Mouse (Mus musculus) layer of hippocampus, adult 8-10 months (tissue): ENCODE data around the gene Fam20c. TPM values are rescaled to one million over a fixed set of nuclear protein-coding genes. Genes with fewer than 3 reads are reported as not detected.

Experiments
- DNase-seq, 2 experiments: peaks; one replicate each; pipeline ENCODE4 v3.0.0; 2022; ENCODE audit warnings: low spot score in 2 of 2
- total RNA-seq, 4 experiments: library from RNA; stranded (reverse); gene quantifications; 2 replicates each; pipeline ENCODE4 v1.2.4; 2022

Gene Fam20c
- 10 to 100 TPM; 32.2 to 47.0 (median 38.6) TPM for total RNA-seq

DNA sequence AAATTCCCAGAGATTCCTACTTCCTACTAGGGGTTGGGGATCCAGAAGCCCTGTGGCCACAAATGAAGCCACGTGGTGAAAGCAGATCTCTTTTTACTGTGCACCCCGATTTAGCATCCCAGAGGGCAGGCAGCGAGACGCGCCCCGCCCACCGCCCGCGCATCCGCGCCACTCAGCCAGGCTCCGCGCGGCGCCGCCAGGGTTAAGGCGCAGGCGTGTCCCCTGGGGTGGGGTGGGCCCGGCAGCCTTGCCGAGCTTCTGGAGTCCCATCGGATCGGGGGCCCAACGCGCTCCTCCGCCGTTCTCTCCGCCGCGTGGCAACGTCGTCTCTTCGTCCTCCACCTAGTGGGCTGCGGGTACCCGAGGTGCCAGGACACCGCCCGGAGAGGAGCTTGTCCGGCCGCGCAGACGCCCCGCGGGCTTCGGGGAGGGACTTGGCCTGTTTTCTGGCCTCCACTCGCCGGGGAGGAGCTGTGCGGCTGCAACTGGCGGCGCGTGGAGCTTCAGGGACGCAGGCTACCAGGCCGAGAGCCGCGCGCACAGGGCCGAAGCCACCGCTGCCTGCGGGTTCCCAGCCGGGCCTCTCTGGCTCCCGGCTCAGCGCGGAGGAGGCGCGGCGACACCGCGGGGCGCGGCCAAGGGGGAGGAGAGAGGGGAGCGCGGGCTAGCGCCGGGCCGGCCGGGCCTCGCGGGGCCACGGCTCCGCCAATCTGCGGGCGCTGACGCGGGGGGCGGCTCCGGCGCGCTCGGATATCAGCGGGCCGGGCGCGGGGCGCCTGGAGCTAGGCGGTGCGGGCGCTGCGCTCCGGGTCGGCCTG lies at the start of gene Fam20c:
Gene Fam20c, plus strand, starts transcription at position 212 of the 818 bp plus-strand sequence.
- peak; percentile 47 to 67 for DNase-seq

DNA sequence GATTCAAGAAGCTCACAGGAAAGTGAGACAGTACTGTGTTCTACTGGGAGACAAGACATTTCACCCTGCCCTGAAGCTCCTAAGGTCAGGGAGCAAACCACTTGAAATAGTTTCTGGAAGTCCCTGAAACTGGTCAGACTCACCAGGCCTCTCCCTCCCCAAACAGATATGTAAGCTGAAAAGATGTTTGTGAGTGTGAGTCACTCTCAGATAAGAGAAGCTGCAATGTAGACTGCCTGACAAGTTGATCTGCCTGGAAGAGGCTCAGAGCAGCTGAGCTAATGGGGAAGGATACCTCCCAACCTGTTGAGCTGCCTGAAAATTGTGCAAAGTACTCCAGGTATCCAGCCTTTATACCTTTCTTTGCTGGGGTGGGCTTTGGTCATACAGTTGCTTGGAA lies 46.9 kb upstream of the Fam20c start:
- DNase-seq: no peak

DNA sequence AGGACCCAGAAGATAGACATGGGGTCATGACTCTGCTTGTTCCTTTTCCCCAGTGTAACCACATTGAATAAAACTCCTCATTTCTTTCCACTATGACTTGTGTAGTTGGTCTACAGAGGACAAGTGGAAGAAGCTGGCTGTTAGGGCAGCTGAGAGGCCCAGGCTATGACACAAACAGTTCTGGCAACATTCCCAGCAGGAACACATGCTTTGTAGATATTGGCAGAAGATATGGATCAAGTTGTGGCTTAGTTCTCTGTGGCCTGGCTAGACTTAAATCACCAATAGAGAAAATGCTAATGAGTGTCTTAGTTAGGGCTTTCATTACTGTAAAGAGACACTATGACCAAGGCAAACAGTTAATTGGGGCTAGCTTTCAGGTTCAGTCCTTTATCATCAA lies 45.7 kb upstream of the Fam20c start:
- DNase-seq: no peak

DNA sequence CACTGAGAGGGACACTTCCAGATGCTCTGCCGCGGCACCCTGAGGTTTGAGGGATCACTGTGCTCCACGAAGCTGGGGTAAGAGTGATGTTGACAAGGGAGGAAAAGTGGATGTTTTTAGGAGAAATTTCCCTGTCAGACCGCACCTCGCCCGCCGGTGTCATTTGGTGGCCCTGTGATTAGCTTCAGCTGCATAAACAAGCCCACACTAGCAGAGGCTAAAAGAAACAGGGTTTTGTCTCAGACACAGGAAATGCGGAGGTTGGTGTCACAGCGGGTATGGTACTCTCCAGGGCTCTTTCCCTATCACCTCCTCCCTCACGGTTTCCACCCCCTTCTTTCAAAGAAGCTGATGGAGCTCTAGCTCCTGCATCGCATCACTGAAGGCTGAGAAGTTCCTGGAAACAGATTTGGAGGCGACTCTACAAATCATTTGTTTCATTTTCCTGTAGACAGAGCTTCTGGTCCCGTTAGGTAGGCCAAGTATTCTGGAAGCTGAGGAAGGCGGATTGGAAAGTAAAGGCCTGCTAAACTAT lies 38.7 kb upstream of the Fam20c start:
- no peak for DNase-seq

DNA sequence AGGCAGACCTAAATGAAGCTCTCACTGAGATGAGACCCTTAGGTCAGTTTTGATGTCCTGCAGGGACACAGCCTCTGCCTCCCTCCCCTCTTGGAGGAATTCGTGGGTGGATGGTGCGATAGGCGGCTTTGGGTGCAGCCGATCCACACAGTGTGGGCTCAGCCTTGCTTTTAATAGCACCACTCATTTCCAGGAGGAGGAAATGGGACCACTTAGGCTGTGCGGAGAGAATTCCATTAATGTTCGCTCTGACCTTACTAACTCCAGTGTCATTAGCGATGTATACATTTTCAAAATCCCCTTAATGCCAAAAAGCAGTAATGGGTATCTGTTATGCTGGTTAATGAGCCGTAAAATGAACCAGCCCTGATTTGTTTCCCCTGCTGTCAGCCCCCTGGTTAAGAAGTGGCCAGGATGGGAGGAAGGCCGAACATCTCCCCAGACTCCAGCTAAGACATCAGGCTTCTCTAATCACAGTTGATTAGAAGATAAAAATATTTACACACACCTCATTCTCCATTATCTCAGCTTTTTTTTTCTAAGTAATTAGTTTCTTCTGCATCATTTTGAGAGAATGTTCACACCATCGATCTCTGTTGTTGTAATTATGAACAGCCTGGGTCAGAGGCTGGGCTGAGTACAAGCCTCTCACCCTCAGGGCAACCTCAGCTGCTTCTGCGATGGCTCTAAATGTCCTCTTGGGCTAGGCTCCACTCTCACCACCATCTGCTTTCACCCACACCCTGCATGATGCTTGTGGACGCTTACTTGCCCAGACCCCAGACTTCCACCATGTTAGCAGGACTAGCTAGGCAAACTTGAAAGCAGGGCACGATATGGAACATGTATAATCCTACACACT lies 33.8 kb upstream of the Fam20c start:
- no peak for DNase-seq

DNA sequence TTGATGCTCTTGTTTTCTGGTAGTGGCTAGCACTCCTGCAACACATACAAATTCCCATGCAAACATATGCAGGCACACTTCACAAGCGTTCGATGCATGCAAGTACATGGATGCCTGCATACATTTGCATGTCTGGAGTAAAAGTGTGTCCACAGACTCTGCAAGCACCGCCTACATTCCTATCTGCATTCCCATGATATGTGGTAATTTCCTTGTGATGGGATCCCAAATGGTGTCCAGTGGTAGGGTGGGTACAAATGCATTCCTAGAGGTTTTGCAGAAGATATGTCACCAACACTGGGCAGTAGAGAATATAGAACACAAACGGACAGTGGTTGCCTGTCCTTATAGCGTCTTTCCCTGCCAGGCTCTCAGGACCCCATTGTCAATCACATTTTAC lies 29.9 kb upstream of the Fam20c start:
- DNase-seq: no peak

DNA sequence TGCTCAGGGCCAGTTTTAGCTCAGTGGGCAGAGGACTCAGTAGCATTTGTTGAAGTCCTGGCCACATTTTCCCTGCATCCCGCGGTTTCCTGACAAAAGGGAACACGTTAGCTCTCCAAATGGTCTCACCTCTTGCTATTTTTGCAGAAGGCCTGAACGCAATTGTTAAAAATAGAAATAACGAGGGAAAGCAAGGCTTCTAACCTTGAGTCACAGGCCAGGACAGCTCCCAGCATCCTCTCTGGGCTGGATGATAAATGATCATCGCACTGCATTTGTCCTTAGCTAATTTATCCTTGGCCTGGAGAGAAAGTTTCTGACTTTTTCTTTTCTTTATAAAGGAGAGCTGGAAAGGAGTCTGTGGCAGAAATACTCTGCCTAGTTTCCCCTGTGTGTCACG lies 29.2 kb upstream of the Fam20c start:
- no peak for DNase-seq

DNA sequence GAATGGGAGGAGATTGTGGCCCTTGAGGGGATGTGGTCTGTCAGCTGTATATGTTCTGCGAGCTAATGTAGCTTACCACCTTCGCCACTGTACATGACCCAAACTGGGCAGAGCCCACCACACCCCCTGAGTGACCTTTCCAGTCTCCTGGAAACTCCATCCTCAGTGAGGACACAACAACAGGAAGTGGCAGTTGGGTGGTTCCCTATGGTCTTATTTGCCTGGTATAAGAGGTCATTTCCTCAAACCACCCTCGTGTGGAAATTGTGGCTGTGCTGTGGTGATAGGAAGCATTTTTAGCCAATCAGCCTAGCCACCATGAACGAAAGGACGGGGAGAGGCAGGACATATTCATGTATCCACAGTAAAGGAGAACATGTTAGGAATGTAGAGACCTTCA lies 23.5 kb upstream of the Fam20c start:
- DNase-seq: no peak

DNA sequence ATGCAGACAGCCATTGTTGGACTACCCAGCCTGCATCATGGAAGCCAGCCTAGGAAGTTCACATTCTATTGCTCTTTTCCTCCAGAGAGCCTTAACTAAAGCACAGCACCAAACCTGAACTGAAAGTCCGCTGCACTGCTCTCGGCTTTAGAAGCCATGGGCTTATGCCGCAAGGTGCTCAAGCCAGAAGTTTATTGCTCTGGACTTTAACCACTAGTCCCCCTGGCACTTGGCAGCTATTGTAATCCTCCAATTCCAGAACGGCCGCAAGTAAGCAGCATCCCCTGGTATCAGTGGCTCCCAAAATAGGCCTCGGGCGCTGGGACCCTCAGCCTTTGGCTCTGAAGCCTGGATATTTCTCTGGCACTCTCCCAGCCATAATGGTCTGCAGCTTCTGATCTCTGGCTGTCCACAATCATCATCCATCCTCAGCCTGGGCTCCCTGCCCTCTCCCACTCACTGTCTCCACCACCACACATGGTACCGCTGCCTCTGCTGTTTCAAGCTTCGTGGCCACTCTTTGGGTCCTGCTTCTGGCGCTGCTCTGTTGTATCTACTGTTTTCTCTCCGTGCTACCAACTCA lies 20.9 kb upstream of the Fam20c start:
- DNase-seq: no peak

DNA sequence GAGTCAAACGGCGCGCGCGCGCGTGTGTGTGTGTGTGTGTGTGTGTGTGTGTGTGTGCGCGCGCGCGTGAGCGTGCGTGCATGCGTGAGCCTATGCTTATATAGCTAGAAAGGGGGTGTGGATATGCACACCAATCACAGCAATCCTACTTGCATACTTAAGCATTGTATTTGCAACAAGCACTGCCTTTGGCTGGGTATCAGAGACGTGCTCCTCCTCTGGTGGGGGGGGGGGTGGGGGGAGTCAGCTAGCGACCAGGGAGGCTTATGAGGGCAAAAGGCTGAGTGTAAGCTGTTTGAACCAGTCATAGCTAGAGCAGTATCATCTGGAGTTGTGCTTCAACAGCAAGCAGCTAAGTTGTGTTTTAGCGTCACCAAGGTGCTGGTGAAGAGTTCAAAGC lies 20.3 kb upstream of the Fam20c start:
- no peak for DNase-seq

DNA sequence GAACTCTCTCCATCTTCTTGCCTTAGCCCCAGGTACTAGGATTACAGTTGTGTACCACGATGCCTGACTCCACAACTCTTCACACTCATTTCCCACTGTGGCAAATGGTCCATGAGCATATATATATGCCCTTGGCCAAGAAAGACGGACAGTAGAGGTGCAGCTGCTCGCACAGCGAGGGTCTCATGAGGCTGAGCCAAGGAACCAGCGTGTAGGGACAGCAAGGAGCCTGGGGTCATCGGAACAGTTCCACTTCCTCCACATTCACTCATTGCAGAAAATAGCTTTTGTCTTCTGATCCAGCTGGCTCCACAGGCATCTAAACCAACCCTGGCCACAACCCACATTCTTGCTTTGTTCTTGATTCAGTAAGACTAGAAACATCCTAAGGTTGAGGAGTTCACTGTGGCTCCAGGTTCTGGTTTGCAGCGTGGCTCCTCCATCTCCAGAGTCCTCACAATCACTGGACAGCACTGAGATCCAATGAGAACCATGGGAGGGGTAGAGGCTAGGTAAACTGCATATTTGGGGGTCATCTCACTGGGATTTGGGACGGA lies 19.0 kb upstream of the Fam20c start:
- DNase-seq: no peak

DNA sequence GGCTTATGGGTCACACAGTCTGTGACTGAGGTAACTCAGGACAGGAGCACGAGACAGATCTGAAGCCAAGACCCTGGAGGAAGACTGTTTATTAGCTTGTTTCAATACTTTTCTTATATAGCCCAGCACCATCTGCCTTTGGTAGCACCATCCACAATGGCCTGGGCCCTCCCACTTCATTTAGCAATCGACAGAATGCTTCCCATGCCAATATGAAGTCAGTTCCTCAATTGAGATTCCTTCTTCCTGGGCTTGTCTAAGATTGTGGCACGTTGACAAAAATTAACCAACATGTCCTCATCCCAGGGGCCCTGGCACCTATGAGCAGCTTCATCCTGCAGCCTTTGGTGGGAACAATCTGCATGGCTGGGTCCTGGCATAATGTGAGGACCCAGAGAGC lies 14.2 kb upstream of the Fam20c start:
- DNase-seq: no peak

DNA sequence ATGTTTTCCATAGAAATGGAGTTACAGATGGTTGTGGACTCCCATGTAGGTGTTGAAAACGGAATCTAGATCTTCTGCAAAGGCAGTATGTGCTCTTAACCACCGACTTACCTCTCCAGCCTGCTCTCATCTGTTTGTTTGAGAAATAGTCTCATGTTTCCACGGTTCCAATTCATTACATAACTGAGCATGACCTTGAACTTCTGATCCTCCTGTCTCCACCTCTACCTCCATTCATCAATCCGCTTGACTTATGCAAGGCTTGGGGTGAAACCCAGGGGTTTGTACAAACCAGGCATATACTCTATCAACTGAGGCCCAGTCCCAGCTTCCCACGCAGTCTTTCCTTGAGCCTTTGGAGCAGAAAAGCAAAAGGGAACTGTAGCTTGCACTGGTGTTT lies 12.8 kb upstream of the Fam20c start:
- DNase-seq: no peak

DNA sequence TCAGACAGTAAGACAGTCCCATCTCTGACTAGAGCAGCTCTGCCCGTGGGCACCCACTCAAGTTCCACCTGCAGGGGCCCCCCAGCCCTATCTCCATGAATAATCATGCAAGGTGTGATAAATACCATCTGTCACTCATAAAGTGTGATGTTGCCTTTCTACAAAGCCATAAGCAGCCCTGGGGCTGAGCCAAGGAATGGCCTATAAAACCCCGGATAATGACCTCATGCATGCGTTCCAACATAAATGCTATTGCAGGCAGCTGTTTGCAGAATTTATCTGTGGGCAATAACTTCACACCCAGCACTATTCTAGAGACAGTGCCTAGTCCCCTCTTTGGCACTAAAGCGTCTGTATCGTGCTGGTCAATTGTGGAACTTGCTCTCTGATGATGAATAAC lies 12.0 kb upstream of the Fam20c start:
- DNase-seq: no peak

DNA sequence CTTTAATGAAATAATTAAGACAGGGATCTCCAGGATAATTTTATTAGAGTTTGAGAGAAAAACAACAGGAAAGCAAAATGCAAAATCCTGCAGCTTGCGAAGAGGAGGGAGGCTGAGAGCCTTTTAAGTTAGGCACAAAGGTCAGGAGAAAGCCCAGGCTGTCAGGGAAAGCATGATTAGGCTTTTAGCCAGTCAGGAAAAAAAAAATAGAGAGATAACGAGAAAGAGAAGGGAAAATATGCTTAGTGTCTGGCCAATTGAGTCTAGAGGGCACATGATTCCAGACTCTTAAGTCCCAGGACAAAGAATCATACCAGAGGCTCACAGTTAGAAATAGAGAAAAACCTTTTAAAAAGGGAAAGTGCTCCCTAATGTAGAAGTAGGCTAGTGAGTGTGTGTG lies 10.7 kb upstream of the Fam20c start:
- no peak for DNase-seq

DNA sequence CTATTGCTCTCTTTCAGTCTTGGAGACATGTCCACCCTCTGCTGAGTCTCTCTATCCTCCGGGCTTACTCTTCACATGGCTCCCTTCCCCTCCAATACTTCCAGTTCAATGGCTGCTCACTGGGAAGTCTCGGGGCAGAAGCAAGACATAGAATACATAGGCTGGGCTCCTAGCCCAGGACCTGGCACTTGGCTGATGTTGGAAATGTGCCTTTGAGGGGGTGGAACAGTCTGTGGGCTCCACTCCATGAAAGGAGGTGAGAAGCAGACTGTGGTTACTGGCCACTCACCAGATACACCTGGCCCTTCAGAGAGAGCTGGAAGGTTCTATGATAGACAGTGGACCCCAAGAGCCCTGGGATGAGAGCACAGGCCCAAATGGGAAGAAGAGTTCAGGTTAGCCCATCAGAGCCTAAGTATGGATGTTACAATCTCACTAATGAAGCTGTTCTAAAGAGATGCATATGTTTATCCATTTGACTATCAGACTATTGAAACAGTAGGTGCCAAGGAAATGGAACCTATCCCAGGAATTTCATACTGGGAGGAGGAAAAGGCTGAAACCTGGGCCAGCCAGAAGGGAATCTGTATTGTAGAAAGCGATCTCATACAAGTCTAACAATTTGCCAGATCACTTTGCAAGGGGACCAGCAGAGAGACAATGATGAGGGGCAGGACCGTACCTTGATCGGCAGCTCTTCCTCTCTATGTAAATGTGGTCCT lies 8.8 kb upstream of the Fam20c start:
- DNase-seq: peak in 1 of 2 experiments; percentile 26

DNA sequence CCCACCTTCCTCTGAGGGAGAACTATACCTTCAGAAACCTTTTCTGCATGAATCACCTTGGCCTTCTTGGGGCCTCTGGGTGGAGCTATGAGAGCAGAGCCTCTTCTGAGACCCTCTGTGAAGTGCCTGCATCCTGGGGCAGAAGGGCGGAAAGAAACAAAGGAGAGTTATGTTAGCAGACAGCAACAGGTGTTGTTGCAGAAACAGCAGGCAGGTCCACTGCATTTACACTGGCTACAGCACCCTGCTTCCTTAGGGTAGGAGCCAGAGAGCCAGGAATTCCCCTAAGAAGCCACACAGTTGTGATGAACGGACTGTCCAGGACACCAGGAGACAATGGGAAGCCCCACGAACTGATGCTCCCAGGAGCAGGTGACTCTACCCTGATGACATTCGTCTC lies 1.0 kb upstream of the Fam20c start:
- no peak for DNase-seq

DNA sequence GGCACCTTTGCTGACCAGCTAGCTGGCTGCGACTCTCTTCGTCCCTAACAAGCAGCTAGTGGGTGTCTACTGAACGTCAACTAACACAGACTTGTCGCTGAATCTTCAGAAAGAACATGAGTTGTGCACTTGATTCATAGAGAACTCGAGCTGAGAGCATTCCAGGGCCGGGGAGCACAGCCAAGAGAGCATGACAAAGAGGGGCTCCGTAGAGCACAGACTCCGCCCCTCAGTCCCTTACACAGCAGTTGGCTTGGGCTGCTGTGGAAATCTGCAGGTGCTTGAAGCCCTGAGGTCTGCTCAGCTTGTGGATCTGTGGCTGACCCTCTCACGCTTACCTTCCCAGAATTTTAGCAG lies 390 bp upstream of the Fam20c start:
- no peak for DNase-seq

DNA sequence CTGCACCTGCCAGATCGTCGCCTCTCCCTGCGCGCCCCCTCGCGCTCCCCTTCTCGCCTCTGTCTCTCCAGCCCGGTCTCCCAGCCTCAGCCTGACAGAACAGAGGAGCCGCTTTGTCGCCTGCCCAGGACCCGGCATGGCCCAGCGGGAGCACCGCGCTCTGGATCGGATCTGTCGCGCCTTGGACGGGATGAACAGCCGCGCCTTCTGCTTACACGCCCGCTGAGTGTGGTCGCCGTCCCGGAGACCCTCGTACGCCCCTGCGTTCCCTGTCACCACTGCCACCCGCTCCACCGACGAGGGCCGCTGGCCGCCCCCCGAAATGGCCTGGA lies 773 bp downstream of the Fam20c start:
- no peak for DNase-seq

DNA sequence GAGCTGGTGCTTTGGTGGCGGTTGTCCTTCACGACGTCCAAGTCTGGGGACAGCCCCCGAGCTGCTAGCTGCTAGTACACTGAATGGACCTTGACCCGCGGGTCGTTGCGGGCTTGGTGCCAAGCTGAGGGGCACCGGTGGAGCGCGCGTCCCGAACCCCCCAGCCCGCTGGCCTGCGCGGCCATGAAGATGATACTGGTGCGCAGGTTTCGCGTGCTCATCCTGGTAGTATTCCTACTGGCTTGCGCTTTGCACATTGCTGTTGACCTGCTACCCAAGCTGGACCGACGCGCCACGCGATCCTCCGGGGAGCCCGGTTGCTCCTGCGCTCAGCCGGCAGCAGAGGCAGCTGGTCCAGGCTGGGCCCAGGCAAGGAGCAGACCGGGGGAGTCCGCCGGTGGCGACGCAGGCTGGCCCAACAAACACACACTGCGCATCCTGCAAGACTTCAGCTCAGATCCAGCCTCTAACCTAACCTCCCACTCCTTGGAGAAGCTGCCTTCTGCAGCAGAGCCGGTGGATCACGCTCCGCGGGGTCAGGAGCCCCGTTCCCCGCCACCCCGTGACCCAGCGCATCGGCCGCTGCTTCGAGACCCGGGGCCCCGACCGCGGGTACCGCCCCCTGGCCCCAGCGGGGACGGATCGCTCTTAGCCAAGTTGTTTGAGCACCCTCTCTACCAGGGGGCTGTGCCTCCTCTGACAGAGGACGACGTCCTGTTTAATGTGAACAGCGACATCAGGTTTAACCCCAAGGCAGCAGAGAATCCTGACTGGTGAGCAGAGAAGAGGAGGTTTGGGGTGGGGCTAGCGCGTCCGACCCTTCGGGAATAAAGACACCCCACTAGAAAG lies 1.4 kb downstream of the Fam20c start:
- DNase-seq: peak in 1 of 2 experiments; percentile 19
